Mouse (Mus musculus): Measurements from ENCODE around the gene Tmem86a.

The Tmem86a gene

GRCm38 (mm10) chr7:47027520-47027919, 22.9 kb upstream of the Tmem86a start:
- DNase-seq (ENCODE audit: low spot score): no peak

- no peak for DNase-seq (ENCODE audit: low spot score)
Measured at GRCm38 (mm10) chr7:47030517-47031193, 19.7 kb upstream of the Tmem86a start.

- DNase-seq (ENCODE audit: low spot score): no peak
Measured at GRCm38 (mm10) chr7:47031371-47031770, 19.0 kb upstream of the Tmem86a start.

- no peak for DNase-seq (ENCODE audit: low spot score)
Measured at GRCm38 (mm10) chr7:47034785-47035384, 15.5 kb upstream of the Tmem86a start.

GRCm38 (mm10) chr7:47035426-47035825, 15.0 kb upstream of the Tmem86a start:
- DNase-seq (ENCODE audit: low spot score): no peak

GRCm38 (mm10) chr7:47041706-47042105, 8.7 kb upstream of the Tmem86a start:
- no peak for DNase-seq (ENCODE audit: low spot score)

GRCm38 (mm10) chr7:47042121-47042520, 8.3 kb upstream of the Tmem86a start:
- no peak for DNase-seq (ENCODE audit: low spot score)

- DNase-seq (ENCODE audit: low spot score): no peak
Measured at GRCm38 (mm10) chr7:47042823-47043490, 7.4 kb upstream of the Tmem86a start.

- no peak for DNase-seq (ENCODE audit: low spot score)
Measured at GRCm38 (mm10) chr7:47050766-47051165, 365 bp downstream of the Tmem86a start.

GRCm38 (mm10) chr7:47051404-47052151, 1.2 kb downstream of the Tmem86a start:
- no peak for DNase-seq (ENCODE audit: low spot score)

- no peak for DNase-seq (ENCODE audit: low spot score)
Measured at GRCm38 (mm10) chr7:47052276-47052675, 1.9 kb downstream of the Tmem86a start.

- DNase-seq (ENCODE audit: low spot score): no peak
Measured at GRCm38 (mm10) chr7:47053287-47053686, 2.9 kb downstream of the Tmem86a start.

GRCm38 (mm10) chr7:47054666-47055065, 4.3 kb downstream of the Tmem86a start:
- no peak for DNase-seq (ENCODE audit: low spot score)

GRCm38 (mm10) chr7:47055744-47056143, 5.3 kb downstream of the Tmem86a start:
- DNase-seq (ENCODE audit: low spot score): no peak

- DNase-seq (ENCODE audit: low spot score): no peak
Measured at GRCm38 (mm10) chr7:47056273-47056672, 5.9 kb downstream of the Tmem86a start.

GRCm38 (mm10) chr7:47059339-47059738, 8.9 kb downstream of the Tmem86a start:
- no peak for DNase-seq (ENCODE audit: low spot score)

GRCm38 (mm10) chr7:47061560-47061959, 11.2 kb downstream of the Tmem86a start:
- DNase-seq (ENCODE audit: low spot score): no peak

GRCm38 (mm10) chr7:47066942-47067341, 16.5 kb downstream of the Tmem86a start:
- no peak for DNase-seq (ENCODE audit: low spot score)

GRCm38 (mm10) chr7:47067879-47068278, 17.5 kb downstream of the Tmem86a start:
- no peak for DNase-seq (ENCODE audit: low spot score)

- DNase-seq (ENCODE audit: low spot score): no peak
Measured at GRCm38 (mm10) chr7:47072551-47072950, 22.1 kb downstream of the Tmem86a start.

GRCm38 (mm10) chr7:47073536-47074521, 23.4 kb downstream of the Tmem86a start:
- no peak for DNase-seq (ENCODE audit: low spot score)
